Mouse (Mus musculus) heart, adult 11 months (tissue): Measurements from ENCODE around the gene Rxrg.

Experiments
- DNase-seq: peaks from one replicate; pipeline ENCODE4 v3.0.0; 2022

The Rxrg gene

DNA sequence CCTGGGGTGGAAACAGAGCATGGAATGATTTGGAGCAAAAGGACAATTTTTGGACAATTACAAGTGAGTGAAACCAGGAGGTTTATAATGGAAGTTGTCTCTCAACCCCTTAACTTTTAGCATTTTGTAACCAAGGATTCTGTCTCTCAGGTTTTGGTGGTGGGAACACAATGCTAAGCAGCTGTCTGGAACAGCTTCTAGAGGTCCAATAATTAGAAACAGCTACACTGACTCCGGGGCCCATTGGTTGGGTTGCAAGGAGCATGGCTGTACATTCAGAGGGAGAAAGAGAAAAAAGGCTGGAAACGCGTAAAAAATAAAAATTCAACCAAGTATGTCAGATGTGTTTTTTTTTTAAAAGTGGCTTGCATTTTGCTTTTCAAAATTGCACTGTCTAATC is 50.5 kb downstream of the Rxrg start:
- no peak for DNase-seq

GRCm38 (mm10) chr1:167649122-167649633 is 51.0 kb downstream of the Rxrg start:
- peak; percentile 93 for DNase-seq

- DNase-seq: no peak
These were observed 54.2 kb downstream of the Rxrg start for GRCm38 (mm10) chr1:167652336-167652735.

DNA sequence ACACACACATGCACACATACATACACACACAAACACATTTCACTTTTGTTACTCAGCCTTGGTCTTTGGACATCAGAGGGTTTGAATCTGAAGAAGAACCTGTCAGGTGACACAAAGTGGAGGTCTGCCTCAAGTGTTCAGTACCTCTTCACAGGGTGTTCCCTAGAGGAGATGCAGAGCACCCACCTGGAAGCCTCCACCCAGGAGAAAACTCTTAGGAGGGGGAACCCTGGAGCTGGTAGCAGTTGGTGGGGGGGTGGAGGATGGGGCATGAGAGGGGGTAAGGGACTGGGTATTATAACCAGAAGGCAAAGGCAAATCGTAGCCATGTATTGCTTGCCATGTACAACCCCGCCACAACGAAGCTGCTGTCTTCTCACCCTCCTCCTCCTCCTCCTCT is 60.9 kb downstream of the Rxrg start:
- DNase-seq: peak; percentile 91

DNA sequence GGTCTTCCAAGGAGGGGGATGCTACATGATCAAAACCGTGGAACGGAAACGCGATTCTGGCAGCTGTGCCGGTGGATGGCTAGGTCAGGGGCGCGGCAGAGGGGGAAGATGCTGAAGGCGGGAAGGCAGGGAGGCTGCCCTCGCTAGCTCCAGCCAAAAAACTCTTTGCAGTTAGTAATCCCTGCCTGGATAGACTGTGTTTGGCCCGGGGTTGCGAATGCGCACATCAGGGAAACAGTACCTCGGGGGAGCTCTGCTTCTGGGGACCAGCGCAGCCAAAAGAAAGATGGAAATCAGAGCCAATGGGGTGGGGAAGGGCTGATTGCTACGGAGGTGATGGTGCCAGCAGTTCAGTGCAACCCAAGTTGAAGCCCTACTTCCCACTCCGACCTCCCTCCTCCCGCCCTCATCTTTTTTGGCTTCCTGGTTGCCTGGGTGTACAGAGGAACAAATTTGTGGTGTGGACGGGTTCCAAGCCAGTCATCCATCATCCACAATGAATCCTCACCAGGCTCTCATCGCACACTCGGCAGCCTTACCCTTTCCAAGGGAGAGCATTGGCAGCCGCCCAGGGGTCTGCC is 62.4 kb downstream of the Rxrg start:
- peak; percentile 97 for DNase-seq

DNA sequence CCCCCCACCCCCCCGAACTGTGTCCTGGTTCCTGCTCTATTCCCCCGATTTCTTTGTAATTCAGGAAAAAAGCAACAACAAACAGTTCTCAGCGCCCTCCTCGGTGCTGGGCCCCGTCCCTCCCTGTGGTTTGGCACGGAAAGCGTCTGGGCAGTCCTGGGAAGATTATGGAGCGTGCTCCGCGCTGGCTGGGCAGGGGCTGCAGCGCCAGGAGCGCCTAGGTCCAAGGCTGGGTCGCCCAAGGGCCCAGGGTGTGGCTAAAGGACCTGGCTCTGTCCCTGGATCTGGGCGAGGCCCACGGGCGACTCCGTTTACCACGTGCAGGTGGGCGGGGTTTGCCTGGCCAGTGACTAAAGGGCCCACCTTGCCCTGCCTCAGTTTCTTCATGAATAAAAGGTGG is 62.9 kb downstream of the Rxrg start:
- peak; percentile 95 for DNase-seq

DNA sequence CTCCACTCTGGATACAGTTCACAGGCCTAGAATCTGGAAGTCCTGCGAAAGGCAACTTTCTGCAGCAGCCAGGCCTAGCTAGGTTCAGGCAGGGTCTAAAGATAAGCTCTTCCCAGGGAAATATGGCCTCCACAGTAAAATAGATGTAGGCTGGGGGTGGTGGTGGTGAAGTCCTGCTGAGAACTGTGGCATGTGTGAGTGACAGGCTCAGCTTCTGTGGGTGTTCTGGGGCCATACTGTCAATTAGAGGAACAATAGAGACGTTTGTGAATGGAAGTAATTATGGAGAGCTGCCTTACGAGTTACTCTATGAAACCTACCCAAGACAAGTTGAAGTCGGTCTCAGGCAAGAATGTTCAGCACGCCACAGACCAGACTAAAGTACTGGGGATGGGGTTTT is 65.0 kb downstream of the Rxrg start:
- peak; percentile 61 for DNase-seq

DNA sequence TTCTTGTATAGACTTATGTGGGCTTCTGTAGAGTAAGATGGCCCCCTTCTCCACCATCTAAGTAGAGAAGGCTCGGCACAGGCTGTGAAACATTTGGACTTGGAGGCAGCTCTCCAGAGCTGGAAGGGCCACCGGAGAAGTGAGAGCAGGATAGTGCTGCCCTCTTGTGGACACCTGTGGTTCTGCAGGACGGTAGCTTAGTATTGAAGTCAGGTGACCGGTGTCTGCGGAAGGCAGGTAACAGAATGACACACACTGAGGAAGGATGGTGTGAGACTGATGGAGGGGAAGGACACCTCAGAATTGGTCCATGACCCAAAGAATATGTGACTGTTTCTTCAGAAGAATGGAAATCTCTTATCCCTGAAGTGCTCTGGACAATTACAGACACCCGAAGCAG is 71.6 kb downstream of the Rxrg start:
- DNase-seq: peak; percentile 89

DNA sequence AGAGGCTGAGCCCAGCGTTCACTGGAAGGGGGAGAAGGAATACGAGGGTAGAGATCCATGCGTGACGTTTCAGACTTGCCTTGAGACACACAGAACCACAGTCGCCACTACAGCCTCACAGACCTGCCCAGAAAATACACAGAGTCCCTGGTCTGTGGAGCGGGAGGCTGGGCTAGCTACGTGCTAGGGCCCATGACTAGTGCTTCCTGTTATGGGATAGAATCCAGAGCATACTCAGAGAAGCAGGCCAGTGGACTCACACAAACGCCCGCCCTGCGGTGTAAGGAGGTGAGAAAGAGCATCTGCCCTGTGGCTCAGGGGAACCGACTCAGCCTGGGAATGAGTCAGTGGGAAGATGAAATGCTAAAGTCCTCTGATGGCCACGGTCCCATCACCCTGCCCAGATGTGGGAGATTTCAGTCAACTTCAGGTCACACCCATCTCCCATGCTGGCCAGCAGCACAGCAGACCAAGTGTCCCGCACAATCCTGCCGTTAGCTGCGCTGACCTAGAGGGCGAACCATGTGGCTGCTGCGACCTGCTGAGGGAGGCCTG is 74.3 kb downstream of the Rxrg start:
- peak; percentile 68 for DNase-seq

DNA sequence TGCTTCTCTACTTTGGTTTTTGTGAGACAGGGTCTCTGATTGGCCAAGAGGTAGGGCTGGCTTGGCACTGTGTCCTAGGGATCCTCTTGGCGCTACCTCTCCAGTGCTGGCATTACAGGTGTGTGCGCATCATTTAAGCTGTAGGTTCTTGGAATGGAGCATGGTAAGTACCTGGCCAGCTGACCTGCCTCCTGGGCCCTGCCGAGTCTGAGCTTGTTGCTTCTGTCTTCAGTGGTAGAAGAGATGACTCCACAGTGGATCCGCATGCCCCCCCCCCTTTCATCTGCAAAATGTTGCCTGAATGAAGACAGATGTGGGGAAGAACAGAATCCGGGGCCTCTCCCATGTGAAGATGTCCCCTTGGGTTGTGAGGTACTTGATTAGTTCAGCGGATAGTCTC is 80.9 kb downstream of the Rxrg start:
- peak; percentile 71 for DNase-seq

DNA sequence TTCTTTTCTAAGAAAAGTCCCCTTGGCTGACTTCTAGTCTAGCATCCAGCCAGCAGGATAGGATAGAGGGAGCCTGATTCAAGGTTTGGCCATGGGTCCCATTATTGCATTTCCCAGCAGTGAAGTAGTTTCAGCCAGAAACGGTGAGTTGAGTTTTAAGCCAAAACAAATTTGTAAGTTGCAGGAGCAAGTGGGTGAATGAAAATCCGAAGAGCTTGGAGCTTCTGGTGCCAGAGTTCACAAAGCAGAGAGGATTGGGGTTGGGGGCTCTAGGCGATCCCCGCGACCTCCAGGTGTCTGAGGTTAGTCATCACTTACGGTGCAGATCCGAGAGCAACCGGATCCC is 89.8 kb downstream of the Rxrg start:
- no peak for DNase-seq

GRCm38 (mm10) chr1:167688347-167689231 is 90.4 kb downstream of the Rxrg start:
- peak; percentile 90 for DNase-seq

- DNase-seq: no peak
These were observed 90.9 kb downstream of the Rxrg start, which contains the start of gene Lmx1a for GRCm38 (mm10) chr1:167689232-167689261. TSS of gene Lmx1a (plus strand) at chr1:167689237.
